Mouse (Mus musculus) cortical plate, adult 2 months (tissue): ENCODE measurements around the gene Egfl6.

ENCODE experiments used
- CTCF ChIP-seq: fragments of 200-500 bp; IDR thresholded peaks from 2 replicates; pipeline ENCODE4 v1.5.1; 2011; ENCODE audit warnings: mild to moderate bottlenecking, control low read depth, low read length; ENCODE audit not compliant: insufficient read depth; ENCODE audit errors: extremely low read depth
- POLR2A ChIP-seq: fragments of 200-500 bp; IDR thresholded peaks from 2 replicates; pipeline ENCODE4 v1.6.1; 2011; ENCODE audit warnings: mild to moderate bottlenecking, low read length, control low read depth; ENCODE audit not compliant: insufficient read depth; ENCODE audit errors: extremely low read depth

DNA sequence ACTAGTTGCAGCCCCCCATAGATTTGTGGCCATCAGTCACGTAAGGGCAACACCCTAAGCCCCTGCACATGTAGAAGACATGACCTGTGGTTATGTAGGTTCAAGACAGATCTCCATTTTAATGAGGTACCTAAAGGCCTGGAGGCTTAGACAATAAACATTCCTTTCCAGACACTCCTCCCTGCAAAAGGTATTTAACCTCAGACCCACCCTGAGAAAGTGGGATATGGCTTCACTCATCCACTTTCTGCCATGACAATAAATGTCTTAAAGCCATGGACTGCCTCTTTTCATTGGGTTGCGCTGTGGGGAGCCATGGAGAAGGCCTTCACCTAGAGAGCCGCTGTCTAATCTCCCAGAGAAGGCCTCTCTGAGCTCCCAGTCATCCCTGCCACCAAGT is 57.4 kb downstream of the Egfl6 start:
- no peak for TF ChIP-seq POLR2A
- TF ChIP-seq CTCF: no peak
